Mouse (Mus musculus) kidney, adult 2 months (tissue): ENCODE data around the gene Mpp3. TPM values are rescaled to one million over a fixed set of nuclear protein-coding genes. Genes with fewer than 3 reads are reported as not detected.

Experiments used
- DNase-seq: peaks from one replicate; pipeline ENCODE4 v3.0.0; 2021
- H3K27ac ChIP-seq: fragments of 200-500 bp; 2 replicates; pipeline ENCODE4 v1.5.1; 2012; ENCODE audit warnings: low read depth, low read length, control low read depth, inconsistent platforms; ENCODE audit not compliant: insufficient read depth
- H3K27me3 ChIP-seq: fragments of 200-500 bp; replicated peaks from 2 replicates; pipeline ENCODE4 v1.6.1; 2012; ENCODE audit warnings: mild to moderate bottlenecking, moderate library complexity, low read length, inconsistent platforms; ENCODE audit not compliant: control insufficient read depth, insufficient read depth
- H3K36me3 ChIP-seq: fragments of 200-500 bp; 2 replicates; pipeline ENCODE4 v1.6.1; 2012; ENCODE audit warnings: mild to moderate bottlenecking, moderate library complexity, low read length, inconsistent platforms; ENCODE audit not compliant: control insufficient read depth, insufficient read depth
- H3K4me1 ChIP-seq: fragments of 200-500 bp; 2 replicates; pipeline ENCODE4 v1.6.1; 2011; ENCODE audit warnings: low read length; ENCODE audit not compliant: control insufficient read depth, insufficient read depth
- H3K4me3 ChIP-seq: fragments of 200-500 bp; 2 replicates; pipeline ENCODE4 v1.5.1; 2011; ENCODE audit warnings: mild to moderate bottlenecking, low read depth, low read length, control low read depth; ENCODE audit not compliant: insufficient read depth
- CTCF ChIP-seq: fragments of 200-500 bp; conservative IDR thresholded peaks from 2 replicates; pipeline ENCODE4 v1.5.1; 2011; ENCODE audit warnings: low read depth, mild to moderate bottlenecking, control low read depth, low read length, moderate library complexity, mixed read lengths; ENCODE audit not compliant: insufficient read depth, insufficient read length
- POLR2A ChIP-seq: fragments of 200-500 bp; IDR thresholded peaks from one replicate; pipeline ENCODE4 v1.6.1; 2011; ENCODE audit warnings: low read depth, low read length, control low read depth
- WGBS: fragments of 180-500 bp; shearing (Covaris S2); methylation state at CpG from one replicate; pipeline ENCODE4 v1.1.7; 2018; 5-methylcytosine and 5-hydroxymethylcytosine counted together
- polyA plus RNA-seq: library from polyadenylated mRNA; depleted of rRNA; stranded (reverse); fragments of >200 nt; gene quantifications from 2 replicates; pipeline ENCODE4 v1.2.3, GENCODE M21; 2012

Gene Mpp3
- polyA plus RNA-seq, 1 experiment, result 2.3 TPM

DNA sequence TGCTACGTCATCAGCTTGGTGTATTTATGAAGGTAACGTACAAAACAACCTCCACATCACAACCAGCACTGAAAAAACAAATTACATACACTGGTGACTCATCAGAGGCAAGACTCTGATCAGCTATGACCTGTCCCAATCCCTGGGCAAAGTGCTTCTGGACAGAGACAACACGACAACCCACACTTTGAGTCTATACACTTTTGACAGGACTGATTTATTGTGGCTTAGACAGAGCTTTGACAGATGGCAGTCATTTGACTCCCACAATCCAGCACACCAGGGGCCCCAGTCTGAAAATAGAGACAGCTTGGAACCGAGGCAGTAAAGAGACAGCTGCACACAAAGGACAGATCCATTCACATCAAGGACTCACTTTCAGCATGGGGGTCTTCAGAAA, 28.8 kb downstream of the Mpp3 start:
- 76% methylated on average over 4 of the region's 4 CpGs for WGBS
- no peak for TF ChIP-seq CTCF
- no peak for TF ChIP-seq POLR2A

DNA sequence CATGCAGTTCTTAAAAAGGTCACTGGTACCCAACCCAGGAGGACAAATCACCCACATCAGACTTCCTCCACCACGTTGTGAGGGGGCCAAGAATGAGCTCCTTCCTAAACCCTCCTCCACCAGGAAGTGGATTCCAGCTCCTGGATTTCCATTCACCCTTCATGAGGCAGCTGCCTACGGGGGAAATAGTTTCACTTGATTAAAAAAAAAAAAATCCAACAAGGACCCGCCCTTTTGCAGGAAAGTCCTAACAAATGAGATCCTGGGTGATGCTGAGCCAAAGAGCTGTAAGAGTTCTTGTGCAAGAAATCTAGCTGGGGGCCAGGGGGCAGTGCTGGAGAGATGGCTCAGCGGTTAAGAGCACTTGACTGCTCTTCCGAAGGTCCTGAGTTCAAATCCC, 30.0 kb downstream of the Mpp3 start:
- WGBS, result 26% methylated on average over 5 of the region's 5 CpGs
- Histone ChIP-seq H3K36me3 (no peaks in the 10 kb centered on the region), H3K27ac (peak overlapping the region; percentile 4; the same call in 1 of the 2 replicates), H3K4me1 (no peaks in the 10 kb centered on the region; the same call in 1 of the 2 replicates), H3K27me3 (no peaks in the 10 kb centered on the region), H3K4me3 (no peak overlapping the region)
- TF ChIP-seq CTCF, result no peak
- no peak for TF ChIP-seq POLR2A
- DNase-seq, result peak; percentile 57

More for the DNA sequence above, 28.8 kb downstream of the Mpp3 start:
- Histone ChIP-seq H3K27ac (no peak overlapping the region), H3K27me3 (no peaks in the 10 kb centered on the region), H3K4me1 (no peaks in the 10 kb centered on the region; the same call in 1 of the 2 replicates), H3K36me3 (no peaks in the 10 kb centered on the region), H3K4me3 (no peak overlapping the region)
- DNase-seq, result no peak

DNA sequence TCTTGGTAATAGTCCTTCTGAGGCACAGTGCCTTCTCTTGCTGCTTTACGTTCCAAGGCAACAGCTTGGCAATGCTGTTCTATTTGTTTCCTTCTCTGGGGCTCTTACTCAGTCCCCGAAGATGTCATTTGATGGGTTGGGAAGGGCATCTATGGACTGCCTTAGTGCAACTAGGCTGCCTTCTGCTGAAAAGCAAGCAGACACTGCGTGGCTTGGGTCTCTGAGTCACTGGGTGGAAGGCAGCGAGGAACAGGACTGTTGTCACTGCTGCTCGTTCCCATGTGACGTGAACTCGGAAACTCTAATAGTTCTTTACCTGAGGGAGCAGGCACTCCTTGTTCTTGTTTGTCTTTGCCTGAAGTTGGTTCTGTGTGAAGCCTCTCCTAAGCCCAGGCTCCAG, 32.3 kb downstream of the Mpp3 start:
- H3K27ac ChIP-seq, result no peak overlapping the region
- H3K27me3 ChIP-seq, result no peaks in the 10 kb centered on the region
- H3K36me3 ChIP-seq, result no peaks in the 10 kb centered on the region
- no peak overlapping the region for H3K4me3 ChIP-seq
- DNase-seq, result no peak
- no peaks in the 10 kb centered on the region; the same call in 1 of the 2 replicates for H3K4me1 ChIP-seq
- TF ChIP-seq POLR2A (no peak), CTCF (no peak)
- 93% methylated on average over 7 of the region's 7 CpGs for WGBS

DNA sequence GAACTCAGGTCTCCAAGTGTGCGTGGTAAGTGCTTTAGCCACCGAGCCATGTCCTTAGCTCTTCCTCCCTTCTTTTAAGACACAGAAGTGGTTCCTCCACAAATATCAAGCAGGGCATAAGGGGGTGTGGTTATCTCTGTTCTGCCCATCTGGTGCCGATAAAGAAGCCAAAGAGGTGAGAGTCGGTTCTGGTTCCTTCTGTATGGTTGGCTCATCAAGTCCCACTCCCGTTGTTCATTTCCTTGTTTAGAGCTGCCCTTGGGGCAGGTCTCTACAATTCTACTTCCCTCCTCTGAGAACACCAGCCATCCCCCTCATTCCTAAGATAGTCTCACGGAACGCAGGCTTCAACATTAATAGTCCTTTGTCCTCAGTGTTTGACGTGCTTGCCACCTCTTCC, 34.2 kb downstream of the Mpp3 start:
- Histone ChIP-seq H3K27ac (peak overlapping the region; percentile 32; the same call in 1 of the 2 replicates), H3K4me1 (no peaks in the 10 kb centered on the region; the same call in 1 of the 2 replicates), H3K4me3 (no peak overlapping the region), H3K27me3 (no peaks in the 10 kb centered on the region), H3K36me3 (no peaks in the 10 kb centered on the region)
- TF ChIP-seq CTCF (no peak), POLR2A (no peak)
- peak; percentile 21 for DNase-seq
- 61% methylated on average over 8 of the region's 8 CpGs for WGBS

DNA sequence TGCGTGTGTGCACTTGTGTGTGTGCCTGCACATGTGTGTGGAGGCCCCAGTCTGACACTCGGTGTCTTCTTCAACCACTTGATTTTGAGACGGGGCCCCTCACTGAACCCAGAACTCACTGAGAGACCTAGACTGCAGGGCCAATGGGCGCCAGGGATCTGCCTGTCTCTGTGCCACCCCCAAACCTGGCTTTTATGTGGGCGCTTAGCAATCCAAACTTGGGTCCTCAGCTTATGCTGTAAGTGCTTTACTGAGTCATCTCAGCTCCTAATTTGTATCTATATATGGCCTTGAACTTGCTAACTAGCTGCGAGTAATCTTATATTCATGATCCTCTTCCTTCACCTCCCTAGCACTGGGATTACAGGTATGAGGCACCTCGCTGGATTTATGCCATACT, 35.9 kb downstream of the Mpp3 start:
- Histone ChIP-seq H3K4me3 (no peak overlapping the region), H3K27me3 (no peaks in the 10 kb centered on the region), H3K36me3 (no peaks in the 10 kb centered on the region), H3K27ac (no peak overlapping the region), H3K4me1 (no peaks in the 10 kb centered on the region; the same call in 1 of the 2 replicates)
- TF ChIP-seq CTCF, result no peak
- no peak for TF ChIP-seq POLR2A
- WGBS, result 96% methylated on average over 7 of the region's 7 CpGs
- DNase-seq, result no peak

DNA sequence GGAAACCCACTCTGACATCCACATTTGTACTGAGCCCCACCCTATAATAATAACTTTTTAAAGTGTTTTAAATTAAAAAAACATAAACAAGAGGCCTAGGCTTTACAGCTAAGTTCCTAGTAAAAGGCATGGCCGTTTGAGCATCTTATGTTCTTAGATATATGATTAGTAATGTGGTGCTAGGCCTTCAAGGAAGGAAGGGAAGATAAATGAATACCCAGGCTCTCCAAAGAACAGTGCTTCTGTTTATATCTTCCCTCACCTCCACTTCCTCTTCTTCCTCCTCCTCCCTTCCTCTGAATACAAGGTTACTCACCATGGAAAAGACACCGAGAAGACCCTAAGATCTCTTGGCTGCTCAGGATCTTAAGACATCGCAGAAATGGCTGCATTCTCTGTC, 36.4 kb downstream of the Mpp3 start:
- no peak for DNase-seq
- TF ChIP-seq POLR2A (no peak), CTCF (no peak)
- Histone ChIP-seq H3K4me1 (no peaks in the 10 kb centered on the region), H3K27me3 (no peaks in the 10 kb centered on the region), H3K36me3 (no peaks in the 10 kb centered on the region), H3K27ac (no peak overlapping the region), H3K4me3 (no peak overlapping the region)
- 79% methylated on average over 3 of the region's 3 CpGs for WGBS

DNA sequence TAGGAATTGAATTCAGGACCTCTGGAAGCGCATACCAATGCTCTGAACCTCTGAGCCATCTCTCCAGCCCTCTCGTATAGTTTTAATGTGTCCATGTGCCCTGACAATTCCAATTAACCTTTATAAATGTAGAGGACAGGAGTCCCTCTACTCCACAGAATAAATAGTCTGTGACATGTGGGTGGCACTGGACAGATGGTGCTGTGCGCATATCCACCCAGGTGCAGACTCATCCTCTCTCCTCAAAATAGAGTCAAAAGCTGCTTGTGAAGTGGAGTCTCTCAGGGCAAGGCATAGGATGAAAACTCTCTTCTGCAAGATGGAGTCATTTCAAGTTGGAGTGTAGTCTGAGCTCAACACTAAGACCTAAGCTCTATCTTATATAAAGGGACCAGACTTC, 38.0 kb downstream of the Mpp3 start:
- no peak for DNase-seq
- H3K27me3 ChIP-seq, result no peaks in the 10 kb centered on the region
- 93% methylated on average over 3 of the region's 3 CpGs for WGBS

More for the DNA sequence above, 38.0 kb downstream of the Mpp3 start:
- Histone ChIP-seq H3K27ac (no peak overlapping the region), H3K36me3 (no peaks in the 10 kb centered on the region), H3K4me3 (no peak overlapping the region), H3K4me1 (no peaks in the 10 kb centered on the region)
- TF ChIP-seq CTCF (no peak), POLR2A (no peak)
